Mouse (Mus musculus) gastrocnemius, adult 8-10 months (tissue): ENCODE data around the gene Dner. TPM values are rescaled to one million over a fixed set of nuclear protein-coding genes. Genes with fewer than 3 reads are reported as not detected.
A peak's percentile ranks its signal among the peaks of the same experiment; 100 is the strongest.

Experiments
- DNase-seq, 2 experiments: peaks; one replicate each; pipeline ENCODE4 v3.0.0; 2022; ENCODE audit warnings: low spot score in 2 of 2
- total RNA-seq, 4 experiments: library from RNA; stranded (reverse); gene quantifications; 2 replicates each; pipeline ENCODE4 v1.2.4; 2022

The Dner gene
- total RNA-seq, 4 experiments from 2014 or later = not detected

- DNase-seq = no peak
Measured at GRCm38 (mm10) chr1:84536069-84536468, 160.0 kb downstream of the Dner start.

GRCm38 (mm10) chr1:84525514-84525913 lies 170.5 kb downstream of the Dner start:
- DNase-seq = no peak

DNA sequence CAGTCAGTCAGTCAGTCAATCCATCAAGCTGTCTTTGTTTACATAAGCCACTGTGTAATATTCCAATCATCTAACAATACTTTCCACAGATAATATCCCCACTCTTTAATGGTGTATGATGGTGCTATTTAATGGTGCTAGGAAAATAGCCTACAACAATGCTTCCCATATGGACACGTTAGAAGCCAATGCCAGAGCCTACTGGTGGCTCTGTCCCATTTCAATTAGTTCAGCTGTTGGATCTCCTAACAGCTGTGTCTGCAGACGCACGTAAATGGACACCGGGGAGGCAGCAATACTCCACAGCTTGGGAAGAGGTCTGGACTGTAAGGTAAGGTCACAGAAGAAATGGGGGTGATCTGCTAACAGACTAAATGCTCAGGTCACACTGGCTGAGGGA lies 171.6 kb downstream of the Dner start:
- DNase-seq = no peak

GRCm38 (mm10) chr1:84522963-84523280 lies 173.1 kb downstream of the Dner start:
- no peak for DNase-seq

- no peak for DNase-seq
Measured at GRCm38 (mm10) chr1:84522256-84522962, 173.6 kb downstream of the Dner start.

GRCm38 (mm10) chr1:84518347-84518746 lies 177.7 kb downstream of the Dner start:
- peak; percentile 48 to 67 for DNase-seq

- DNase-seq = no peak
Measured at GRCm38 (mm10) chr1:84513201-84513600, 182.8 kb downstream of the Dner start.

DNA sequence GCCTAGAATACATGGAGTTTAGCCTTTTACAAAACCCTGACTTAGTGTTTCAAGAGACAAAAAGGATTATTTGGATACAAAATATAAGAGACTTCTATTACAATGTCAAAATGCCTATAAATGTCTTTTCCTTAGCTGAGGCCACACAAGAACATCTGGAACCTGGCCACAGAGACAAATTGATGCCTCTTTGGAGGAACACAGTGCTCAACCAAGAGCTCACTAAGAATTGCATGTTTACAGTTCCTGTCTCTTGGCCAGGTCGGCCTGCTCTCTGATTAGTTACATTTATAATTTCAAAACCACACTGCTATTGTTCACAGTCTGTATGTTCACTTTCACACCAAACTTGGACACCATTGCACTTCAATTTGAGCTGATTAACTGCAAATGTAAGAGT lies 187.5 kb downstream of the Dner start:
- DNase-seq = no peak

- no peak for DNase-seq
Measured at GRCm38 (mm10) chr1:84507568-84507967, 188.5 kb downstream of the Dner start.

DNA sequence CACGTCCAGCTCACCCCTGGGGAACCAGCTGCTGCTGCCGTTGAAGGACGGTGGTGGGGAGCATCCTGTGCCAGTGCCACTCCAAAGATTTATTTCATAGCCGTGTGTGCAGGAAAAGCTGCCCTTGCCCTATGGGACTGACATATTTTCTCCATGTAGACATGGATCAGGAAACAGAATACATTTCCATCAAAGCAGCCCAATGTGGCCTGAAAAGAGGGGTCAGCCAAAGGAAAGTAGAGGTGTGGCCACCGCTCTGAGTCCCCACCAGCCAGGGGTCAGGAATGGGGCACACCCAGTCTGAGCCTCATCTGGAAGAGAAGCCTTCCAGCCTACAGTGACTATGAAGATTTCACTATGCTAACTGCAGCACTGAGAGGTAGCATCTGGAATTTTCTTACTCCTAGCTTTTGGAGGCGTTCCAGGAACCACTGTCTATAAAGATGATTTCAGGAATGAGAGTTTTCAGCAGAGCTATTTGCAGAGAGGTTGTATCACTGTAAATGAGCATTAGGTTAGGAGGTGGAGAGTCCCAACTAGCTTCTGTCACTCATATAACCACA lies 189.0 kb downstream of the Dner start:
- DNase-seq = peak; percentile 16 to 30

DNA sequence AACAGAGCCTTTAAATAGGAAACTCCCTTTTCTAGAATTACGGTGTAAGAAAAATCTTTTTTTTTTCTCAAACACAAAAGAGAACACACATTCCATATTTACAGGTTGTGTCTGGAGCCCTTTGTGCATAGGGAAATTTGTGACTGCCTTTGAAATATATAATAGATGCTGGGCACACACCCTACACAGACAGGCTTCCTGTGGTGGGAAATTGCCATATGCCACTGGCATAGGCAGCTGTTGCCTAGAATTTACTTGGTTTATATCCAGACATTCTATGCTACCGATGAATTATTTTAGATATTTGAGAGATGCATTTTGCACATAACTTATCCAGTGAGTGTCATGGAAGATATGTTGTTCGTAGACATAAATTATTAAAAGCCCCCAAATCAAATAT lies 195.3 kb downstream of the Dner start:
- DNase-seq = no peak

DNA sequence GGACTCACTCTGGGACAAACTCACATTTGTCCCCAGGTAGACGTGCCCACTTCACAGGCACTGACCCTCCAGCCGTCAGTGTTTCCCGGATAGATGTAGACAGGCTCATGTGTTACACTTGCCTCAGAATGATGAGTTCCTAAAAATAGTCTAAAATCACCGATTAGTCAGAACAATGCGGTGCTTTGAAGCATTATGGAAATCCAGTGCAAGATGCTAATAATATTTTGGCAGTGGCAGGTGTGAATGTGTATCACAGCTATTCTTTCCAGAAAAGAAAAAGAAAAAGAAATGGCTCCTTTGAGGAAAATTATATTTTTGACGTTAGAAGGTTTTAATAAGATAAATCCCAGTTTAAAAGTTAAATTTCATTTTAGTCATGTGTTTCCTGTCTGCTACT lies 204.3 kb downstream of the Dner start:
- DNase-seq = no peak

DNA sequence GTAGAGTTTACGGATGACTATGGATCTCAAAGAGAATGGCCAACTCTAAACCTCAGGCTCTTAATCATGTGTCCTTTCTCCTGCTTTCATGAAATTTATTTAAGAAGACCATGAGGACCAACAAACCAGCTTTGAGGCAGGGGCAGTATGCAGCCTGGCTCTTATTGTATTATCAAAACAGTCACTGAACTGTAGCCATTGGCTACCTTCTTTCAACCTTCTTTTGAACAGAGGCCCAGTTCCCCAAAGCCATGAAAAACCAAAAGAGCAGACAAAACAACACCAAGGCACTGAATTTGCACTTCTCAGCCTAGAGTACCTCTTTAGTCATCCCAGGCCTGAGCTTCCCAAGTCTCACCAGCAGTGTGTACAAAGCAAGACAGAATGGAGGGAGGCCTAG lies 207.5 kb downstream of the Dner start:
- no peak for DNase-seq

DNA sequence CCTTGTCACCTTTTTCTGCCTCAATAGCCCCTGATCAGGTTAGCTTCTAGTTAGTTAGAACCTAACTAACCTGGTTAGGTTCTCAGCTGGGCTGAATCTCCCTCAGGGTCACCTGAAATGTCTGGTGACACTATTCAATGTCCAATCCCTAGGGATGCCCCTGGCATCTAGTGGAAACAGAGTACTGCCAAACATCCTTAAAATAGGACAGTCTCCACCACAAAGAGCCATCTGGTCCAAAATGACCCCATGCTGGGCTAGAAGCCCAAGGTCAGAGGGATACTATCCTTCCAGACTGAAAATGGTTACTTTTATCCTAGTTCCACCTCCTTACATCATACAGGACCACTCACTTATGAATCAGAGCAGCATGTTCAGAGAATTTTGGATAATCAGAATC lies 211.0 kb downstream of the Dner start:
- no peak for DNase-seq

DNA sequence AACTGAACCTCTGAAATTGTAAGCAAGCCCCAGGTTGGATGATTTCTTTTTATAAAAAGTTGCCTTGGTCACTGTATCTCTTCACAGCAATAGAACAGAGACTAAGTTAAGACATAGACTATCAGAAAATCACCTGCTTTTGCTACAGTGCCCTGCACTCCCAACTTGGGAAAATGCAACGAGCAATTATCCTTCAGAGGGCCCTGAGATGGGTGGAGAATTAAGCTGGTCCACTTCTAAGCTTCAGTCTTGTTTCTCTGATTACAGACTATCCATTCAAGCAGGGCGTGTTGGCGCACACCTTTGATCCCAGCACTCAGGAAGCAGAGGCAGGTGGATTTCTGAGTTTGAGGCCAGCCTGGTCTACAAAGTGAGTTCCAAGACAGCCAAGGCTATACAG lies 211.4 kb downstream of the Dner start:
- no peak for DNase-seq

GRCm38 (mm10) chr1:84479976-84480375 lies 216.0 kb downstream of the Dner start:
- DNase-seq = no peak

- DNase-seq = no peak
Measured at GRCm38 (mm10) chr1:84474274-84474673, 221.7 kb downstream of the Dner start.

DNA sequence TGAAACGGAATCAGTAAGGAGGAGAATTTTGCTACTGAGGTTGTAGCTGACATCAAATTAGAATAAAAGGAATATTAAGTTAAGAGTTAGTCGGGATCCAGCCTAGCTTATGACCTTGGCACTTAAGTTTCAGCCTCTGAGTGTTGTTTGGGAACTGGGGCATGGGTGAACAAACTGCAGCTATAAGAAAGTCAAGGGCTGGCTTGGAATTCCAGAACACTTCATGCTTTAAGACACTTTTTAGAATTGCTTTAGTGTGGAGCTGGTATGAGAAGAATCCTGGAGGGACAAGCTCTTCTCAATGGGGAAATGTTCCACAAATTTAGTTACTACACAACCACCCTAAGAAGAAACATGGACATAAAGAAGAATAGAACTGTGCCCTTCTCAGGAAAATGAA lies 223.8 kb downstream of the Dner start:
- DNase-seq = no peak

DNA sequence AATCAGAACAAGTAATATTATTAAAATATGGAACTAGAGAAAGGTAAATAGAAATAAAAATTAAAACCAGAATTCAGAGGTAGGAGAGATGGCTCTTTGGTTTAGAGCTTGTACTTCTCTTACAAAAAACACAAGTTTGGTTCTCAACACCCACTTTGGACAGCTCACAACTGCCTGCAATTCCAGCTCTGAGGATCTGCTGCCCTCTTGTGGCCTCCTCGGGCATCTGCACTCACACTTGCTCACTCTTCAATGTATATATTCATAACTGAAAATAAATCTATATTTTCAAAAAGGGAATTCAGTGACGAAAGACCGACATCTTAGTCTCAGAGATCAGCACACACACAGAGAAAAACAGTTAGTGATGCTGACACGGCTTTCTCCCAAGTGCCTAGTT lies 225.7 kb downstream of the Dner start:
- DNase-seq = no peak

DNA sequence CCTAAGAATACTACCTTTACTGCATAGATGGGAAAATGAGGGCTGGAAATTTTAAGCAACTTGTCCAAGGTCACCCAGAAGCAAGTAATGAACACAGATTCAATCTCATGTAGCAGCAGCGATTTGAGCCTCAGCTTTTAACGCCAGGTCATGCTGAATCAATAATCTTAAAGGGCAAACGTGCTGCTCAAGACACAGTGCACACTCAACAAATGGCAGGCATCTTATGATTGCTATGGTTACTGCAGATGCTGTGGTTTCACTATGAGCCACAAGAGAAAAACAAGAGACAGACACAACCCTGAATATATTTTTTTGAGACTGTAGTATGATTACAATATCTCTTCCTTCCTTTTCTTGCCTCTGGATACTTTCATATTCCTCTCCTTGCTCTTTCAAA lies 228.4 kb downstream of the Dner start:
- DNase-seq = no peak

DNA sequence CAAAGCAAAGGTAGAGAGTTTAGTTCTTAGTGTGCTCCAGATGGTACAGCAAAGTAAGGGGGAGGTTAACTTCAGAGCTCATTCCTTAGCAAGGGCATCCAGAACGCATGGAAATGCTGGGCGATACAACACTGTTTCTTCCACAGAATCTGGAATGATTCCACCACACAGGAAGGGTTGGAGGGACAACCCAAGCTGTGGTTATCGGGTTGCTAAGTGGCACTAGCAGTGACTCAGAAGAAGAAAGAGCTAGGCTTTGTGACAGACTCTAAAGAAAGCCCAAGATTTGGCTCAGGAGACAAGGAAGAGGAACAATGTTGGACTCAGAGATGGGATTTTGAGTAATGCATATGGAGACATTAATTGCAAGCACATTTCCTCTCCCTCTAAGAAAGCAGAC lies 231.3 kb downstream of the Dner start:
- DNase-seq = no peak

DNA sequence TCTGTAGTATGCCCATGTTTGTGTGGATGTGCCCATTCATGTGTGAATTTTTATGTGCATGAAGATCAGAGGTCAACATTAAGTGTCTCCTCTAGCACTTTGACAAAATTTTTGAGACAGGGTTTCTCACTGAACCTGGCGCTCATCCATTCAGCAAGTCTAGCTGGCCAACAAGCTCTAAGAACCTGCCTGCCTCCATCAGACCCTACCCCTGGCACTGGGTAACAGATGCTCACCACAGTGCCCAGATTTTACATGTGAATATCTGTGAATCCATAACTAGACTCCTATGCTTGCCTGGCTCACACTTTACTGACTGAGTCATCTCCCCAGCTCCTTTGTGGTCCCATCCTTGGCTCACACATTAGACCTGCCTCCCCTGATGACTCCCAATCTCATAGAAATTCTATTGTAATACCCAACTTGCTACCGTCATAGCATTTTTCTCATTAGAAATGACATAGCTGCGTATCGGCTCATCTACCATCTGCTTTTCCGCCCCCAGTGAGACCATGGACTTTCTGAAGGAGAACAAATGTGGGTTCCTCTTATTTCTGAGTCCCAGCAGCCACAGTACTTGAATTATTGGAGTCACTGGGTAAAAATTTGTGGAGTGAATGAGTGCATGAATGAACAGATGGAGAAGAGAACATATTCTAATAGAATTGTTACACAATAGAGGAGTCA lies 231.9 kb downstream of the Dner start:
- DNase-seq = no peak
